Mouse (Mus musculus): Measurements from ENCODE around the gene Scarf1.

Gene Scarf1

DNA sequence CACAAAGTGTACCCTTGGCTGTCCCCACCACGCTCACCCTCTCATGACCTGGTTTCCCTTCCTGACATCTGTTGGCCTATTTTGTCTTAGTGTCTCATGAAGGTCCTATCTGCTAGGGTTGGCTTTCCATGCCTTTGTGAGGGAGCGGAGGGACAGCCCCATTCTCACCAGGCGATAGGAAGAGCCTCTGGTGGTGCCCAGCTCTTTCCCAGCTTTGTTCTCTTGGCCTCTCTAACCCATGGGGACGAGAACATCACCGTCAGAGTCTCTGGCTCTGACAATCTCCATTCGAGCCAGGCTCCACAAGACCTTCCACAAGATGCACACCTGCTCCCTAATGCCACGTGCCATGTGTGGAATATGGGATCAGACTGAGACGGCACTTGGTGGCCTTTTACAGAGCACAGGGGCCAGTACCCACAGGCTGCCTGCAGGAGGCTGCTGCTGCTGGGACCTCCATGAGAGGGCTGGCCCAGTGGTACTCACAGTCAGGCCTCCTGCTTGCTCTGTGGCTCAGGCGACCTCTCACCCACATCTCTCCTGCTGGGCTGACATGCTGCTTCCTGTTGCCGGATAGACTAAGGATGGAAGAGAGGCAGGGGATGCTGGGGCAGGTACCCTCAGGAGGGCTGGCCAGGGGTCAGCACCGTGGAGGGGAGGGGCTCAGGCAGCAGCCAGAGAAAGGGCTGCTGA is 24.3 kb downstream of the Scarf1 start:
- Histone ChIP-seq H3K4me3 (replicated peaks; ENCODE audit: low read length) (no peak overlapping the region), H3K9me3 (ENCODE audit: low read length) (peaks cover 9% of the 10 kb centered on the region), H3K27me3 (ENCODE audit: insufficient read depth, low read length) (0 out of 2 replicates have a peak, but pooled peaks cover 6% of the 10 kb centered on the region), H3K4me1 (replicated peaks; ENCODE audit: low read depth, low read length) (peaks cover 61% of the 10 kb centered on the region), H3K36me3 (ENCODE audit: insufficient read depth, low read length) (0 out of 2 replicates have a peak, but pooled peaks cover 16% of the 10 kb centered on the region)
- TF ChIP-seq CTCF (conservative IDR thresholded peaks at IDR 0.05; ENCODE audit: low read length) (no peak), POU5F1 (IDR thresholded peaks at IDR 0.05; ENCODE audit: borderline replicate concordance, low read length) (no peak)

DNA sequence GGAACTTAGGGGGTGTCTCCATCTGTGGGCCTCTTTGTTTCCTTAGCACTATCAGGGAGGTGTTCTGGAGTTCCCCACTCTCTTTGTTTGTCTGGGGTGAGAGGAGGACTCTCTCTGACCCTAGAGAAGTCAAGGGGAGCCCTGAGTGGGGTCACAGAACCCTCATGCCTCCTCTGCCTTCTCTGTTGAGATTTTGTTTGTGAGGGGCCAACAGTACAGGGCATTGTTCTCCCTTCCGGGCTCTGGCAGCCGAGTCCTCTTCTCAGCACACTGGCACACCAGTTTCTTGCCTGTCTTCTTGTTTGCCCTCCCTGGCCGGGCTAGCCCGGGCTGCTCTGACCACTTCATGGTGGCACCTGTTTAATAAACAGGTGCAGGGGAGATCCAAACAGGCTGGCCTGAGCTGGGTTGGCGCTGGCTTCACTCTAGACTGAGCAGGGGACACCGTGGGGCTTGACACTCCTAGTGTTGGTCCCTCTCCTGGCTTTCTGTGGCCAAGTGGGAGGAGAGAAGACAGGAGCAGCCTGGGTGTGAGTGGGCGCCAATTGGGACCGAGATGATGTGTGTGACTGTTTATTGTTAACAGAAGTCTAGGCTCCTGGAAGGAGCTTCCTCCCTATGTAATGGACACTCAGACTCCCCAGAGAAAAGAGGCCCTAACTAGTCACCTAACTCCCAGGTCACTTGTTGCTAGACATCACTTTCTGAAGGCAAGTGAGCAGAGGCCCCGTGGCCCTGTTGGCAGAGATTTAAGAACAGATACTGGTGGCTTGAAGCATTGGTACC is 25.0 kb downstream of the Scarf1 start:
- Histone ChIP-seq H3K9me3 (ENCODE audit: low read length) (peaks cover 9% of the 10 kb centered on the region), H3K27me3 (ENCODE audit: insufficient read depth, low read length) (0 out of 2 replicates have a peak, but pooled peaks cover 2% of the 10 kb centered on the region), H3K4me3 (replicated peaks; ENCODE audit: low read length) (no peak overlapping the region), H3K4me1 (replicated peaks; ENCODE audit: low read depth, low read length) (peaks cover 53% of the 10 kb centered on the region), H3K36me3 (ENCODE audit: insufficient read depth, low read length) (peaks cover 21% of the 10 kb centered on the region)
- TF ChIP-seq POU5F1 (IDR thresholded peaks at IDR 0.05; ENCODE audit: borderline replicate concordance, low read length) (no peak), CTCF (conservative IDR thresholded peaks at IDR 0.05; ENCODE audit: low read length) (no peak), NANOG (IDR thresholded peaks at IDR 0.05; ENCODE audit: borderline replicate concordance, low read length) (no peak)

DNA sequence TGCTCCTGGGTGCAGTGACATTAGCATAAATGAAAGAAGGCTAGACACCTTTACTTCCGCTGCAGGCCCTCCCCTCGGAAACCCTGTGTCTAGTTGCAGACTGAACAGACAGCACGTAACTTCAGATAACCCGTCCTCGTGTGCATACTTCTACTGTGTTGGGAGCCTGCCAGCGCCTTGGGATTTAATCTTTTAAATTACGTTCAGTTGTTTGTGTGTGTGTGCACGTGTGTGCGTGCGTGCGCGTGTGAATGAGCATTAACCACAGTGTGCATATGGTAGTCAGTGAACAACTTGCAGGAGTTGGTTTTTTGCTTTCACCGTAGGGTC is 25.6 kb downstream of the Scarf1 start:
- H3K27me3 ChIP-seq (ENCODE audit: insufficient read depth, low read length): 0 out of 2 replicates have a peak, but pooled peaks cover 2% of the 10 kb centered on the region
- H3K36me3 ChIP-seq (ENCODE audit: insufficient read depth, low read length): peaks cover 23% of the 10 kb centered on the region
- peaks cover 9% of the 10 kb centered on the region for H3K9me3 ChIP-seq (ENCODE audit: low read length)
- peaks cover 51% of the 10 kb centered on the region for H3K4me1 ChIP-seq (replicated peaks; ENCODE audit: low read depth, low read length)
- H3K4me3 ChIP-seq (replicated peaks; ENCODE audit: low read length): no peak overlapping the region
- TF ChIP-seq CTCF (conservative IDR thresholded peaks at IDR 0.05; ENCODE audit: low read length): no peak
- no peak for TF ChIP-seq NANOG (IDR thresholded peaks at IDR 0.05; ENCODE audit: borderline replicate concordance, low read length)
- TF ChIP-seq POU5F1 (IDR thresholded peaks at IDR 0.05; ENCODE audit: borderline replicate concordance, low read length): no peak

DNA sequence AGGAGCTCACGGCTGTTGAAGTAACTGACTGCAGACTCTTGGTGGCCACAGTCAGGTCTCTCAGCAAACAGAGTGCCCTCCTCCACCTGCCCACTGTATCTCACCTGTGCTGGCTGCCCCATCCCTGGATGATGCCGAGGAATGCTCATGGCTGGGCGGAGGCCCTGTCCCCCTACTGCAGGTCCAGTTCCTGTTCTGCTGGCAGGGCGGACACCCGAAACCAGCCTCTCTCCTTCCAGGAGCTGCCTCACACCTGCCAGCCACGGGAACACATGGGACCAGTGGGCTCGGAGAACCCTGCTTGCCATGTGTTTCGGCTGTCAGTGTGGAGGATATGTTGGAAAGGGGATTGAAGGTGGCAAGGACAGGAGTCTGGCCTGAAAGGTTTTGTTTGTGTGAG is 26.9 kb downstream of the Scarf1 start:
- Histone ChIP-seq H3K9me3 (ENCODE audit: low read length) (peaks cover 9% of the 10 kb centered on the region), H3K4me1 (replicated peaks; ENCODE audit: low read depth, low read length) (peaks cover 40% of the 10 kb centered on the region), H3K36me3 (ENCODE audit: insufficient read depth, low read length) (peaks cover 31% of the 10 kb centered on the region), H3K27me3 (ENCODE audit: insufficient read depth, low read length) (no peaks in the 10 kb centered on the region), H3K4me3 (replicated peaks; ENCODE audit: low read length) (peak overlapping the region; percentile 48; the same call in 1 of the 2 replicates)
- TF ChIP-seq NANOG (IDR thresholded peaks at IDR 0.05; ENCODE audit: borderline replicate concordance, low read length) (no peak), CTCF (conservative IDR thresholded peaks at IDR 0.05; ENCODE audit: low read length) (no peak), POU5F1 (IDR thresholded peaks at IDR 0.05; ENCODE audit: borderline replicate concordance, low read length) (no peak)

DNA sequence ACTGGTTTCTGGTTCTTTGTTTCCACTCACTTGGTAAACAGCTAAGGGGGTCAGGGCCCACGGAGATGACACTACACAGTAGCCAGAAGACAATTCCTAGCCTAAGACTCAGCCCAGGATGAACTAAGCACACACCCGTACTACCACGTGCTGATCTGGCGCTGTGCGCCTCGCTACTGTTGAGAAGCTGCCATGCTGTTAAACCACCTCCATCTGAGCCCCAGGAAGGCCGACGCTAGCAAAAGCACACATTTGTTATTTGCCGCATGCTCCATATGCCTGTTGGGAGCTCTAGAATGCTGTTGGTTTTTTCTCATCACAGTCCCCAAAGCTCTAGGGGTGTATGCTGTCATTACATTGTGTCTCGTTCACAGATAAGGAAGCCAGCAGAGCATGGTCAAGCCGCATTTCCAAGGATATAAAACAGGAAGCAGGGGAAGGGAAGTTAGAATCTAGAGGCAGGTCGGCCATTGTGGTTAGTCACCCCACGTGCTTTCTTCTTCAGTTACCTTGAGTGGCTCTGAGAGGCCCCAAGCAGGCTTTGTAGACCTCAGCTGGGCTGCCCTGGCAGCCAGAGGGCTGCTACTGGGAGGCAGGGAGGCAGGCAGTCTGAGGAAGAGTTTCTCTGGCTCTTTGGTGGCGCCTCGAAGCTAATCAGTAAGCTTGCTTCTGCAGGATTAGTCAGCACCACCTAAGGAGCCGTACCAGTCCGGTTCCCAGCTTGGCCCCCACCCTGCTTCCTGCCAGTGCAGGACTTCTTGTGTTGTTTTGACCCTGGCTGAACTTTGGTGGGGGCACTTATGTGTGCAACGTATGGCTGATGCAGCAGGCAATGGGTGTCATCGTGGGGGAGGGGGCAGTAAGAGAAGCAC is 27.6 kb downstream of the Scarf1 start:
- Histone ChIP-seq H3K4me3 (replicated peaks; ENCODE audit: low read length) (no peak overlapping the region), H3K27me3 (ENCODE audit: insufficient read depth, low read length) (no peaks in the 10 kb centered on the region)

DNA sequence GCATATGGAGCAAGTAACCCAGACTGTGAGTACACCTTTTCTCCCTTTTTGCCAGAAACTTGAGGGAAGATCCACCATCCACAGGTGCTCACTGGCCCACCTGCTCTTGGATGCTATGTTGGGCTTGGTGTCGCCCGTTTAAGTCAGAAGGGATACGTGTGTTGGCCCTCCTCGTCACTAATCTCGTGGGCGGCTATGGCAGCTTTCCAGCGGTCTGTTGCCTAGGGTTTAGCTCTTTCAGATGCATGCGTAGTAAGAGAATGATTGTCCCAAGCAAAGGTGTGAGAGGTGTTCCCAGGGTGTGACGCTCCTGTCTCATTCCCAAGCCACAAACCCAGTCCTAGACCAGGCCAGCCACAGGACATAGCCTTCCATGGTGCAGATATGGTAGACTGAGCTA is 31.4 kb downstream of the Scarf1 start:
- Histone ChIP-seq H3K4me1 (replicated peaks; ENCODE audit: low read depth, low read length) (peaks cover 14% of the 10 kb centered on the region), H3K9me3 (ENCODE audit: low read length) (peaks cover 9% of the 10 kb centered on the region), H3K36me3 (ENCODE audit: insufficient read depth, low read length) (peaks cover 35% of the 10 kb centered on the region), H3K27me3 (ENCODE audit: insufficient read depth, low read length) (no peaks in the 10 kb centered on the region), H3K4me3 (replicated peaks; ENCODE audit: low read length) (no peak overlapping the region)
- no peak for TF ChIP-seq POU5F1 (IDR thresholded peaks at IDR 0.05; ENCODE audit: borderline replicate concordance, low read length)
- TF ChIP-seq CTCF (conservative IDR thresholded peaks at IDR 0.05; ENCODE audit: low read length): no peak
- no peak for TF ChIP-seq NANOG (IDR thresholded peaks at IDR 0.05; ENCODE audit: borderline replicate concordance, low read length)

More for the DNA sequence above, 27.6 kb downstream of the Scarf1 start:
- Histone ChIP-seq H3K9me3 (ENCODE audit: low read length) (peaks cover 9% of the 10 kb centered on the region), H3K36me3 (ENCODE audit: insufficient read depth, low read length) (peaks cover 38% of the 10 kb centered on the region), H3K4me1 (replicated peaks; ENCODE audit: low read depth, low read length) (peaks cover 33% of the 10 kb centered on the region)
- TF ChIP-seq CTCF (conservative IDR thresholded peaks at IDR 0.05; ENCODE audit: low read length) (no peak), POU5F1 (IDR thresholded peaks at IDR 0.05; ENCODE audit: borderline replicate concordance, low read length) (no peak), NANOG (IDR thresholded peaks at IDR 0.05; ENCODE audit: borderline replicate concordance, low read length) (no peak)

DNA sequence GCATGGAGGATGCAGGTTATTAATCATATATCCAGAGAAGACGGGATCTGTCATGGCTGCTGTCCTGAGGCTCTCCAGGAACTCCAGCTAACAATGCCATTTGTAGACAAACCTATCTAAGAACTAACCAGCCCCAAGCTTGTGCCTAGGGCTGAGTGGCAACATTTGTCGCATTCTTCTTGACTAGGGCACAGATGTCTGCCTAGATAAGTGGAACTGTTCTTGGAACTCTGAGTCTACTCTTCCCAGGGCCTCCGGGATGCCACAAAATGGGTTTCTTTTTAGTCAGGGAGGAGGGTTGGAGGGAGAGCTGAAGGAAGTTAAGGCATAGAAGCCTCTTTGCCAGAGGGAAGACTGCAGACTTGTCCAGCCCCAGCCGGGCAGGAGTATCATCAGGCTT is 32.7 kb downstream of the Scarf1 start:
- H3K9me3 ChIP-seq (ENCODE audit: low read length): peaks cover 7% of the 10 kb centered on the region
- H3K27me3 ChIP-seq (ENCODE audit: insufficient read depth, low read length): no peaks in the 10 kb centered on the region
- H3K4me3 ChIP-seq (replicated peaks; ENCODE audit: low read length): no peak overlapping the region
- no peak for TF ChIP-seq CTCF (conservative IDR thresholded peaks at IDR 0.05; ENCODE audit: low read length)
- TF ChIP-seq POU5F1 (IDR thresholded peaks at IDR 0.05; ENCODE audit: borderline replicate concordance, low read length): no peak
- no peak for TF ChIP-seq NANOG (IDR thresholded peaks at IDR 0.05; ENCODE audit: borderline replicate concordance, low read length)
- peaks cover 4% of the 10 kb centered on the region for H3K4me1 ChIP-seq (replicated peaks; ENCODE audit: low read depth, low read length)
- peaks cover 36% of the 10 kb centered on the region for H3K36me3 ChIP-seq (ENCODE audit: insufficient read depth, low read length)

DNA sequence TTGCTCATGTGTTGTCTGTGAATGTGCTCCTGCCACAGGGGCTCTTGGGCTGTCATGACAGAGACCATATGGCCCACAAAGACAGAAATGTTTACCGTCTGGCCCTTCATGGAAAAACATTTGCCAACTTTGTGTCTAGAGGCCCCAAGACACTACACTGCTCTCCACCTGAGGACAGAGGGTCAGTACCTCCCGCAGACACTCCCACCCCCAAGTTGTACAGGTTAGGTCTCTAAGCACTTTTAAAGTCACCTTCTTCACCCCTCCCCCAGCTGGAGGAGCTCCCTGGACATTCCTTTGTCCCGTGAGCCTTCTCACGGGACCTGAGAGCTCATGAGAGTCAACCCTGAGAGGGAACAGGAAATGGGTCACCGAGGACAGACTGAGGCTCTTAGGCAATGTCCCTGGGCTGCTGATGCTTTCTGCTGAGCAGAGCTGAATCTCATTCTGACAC is 36.3 kb downstream of the Scarf1 start:
- Histone ChIP-seq H3K27me3 (ENCODE audit: insufficient read depth, low read length) (no peaks in the 10 kb centered on the region), H3K4me3 (replicated peaks; ENCODE audit: low read length) (no peak overlapping the region), H3K4me1 (replicated peaks; ENCODE audit: low read depth, low read length) (peaks cover 26% of the 10 kb centered on the region), H3K36me3 (ENCODE audit: insufficient read depth, low read length) (peaks cover 33% of the 10 kb centered on the region), H3K9me3 (ENCODE audit: low read length) (no peaks in the 10 kb centered on the region)
- TF ChIP-seq NANOG (IDR thresholded peaks at IDR 0.05; ENCODE audit: borderline replicate concordance, low read length) (no peak), POU5F1 (IDR thresholded peaks at IDR 0.05; ENCODE audit: borderline replicate concordance, low read length) (no peak), CTCF (conservative IDR thresholded peaks at IDR 0.05; ENCODE audit: low read length) (no peak)

Measured in E14TG2a.4 (cell line).